Mouse (Mus musculus) limb, embryonic 12.5 days (tissue): Measurements from ENCODE around the gene Kcna7. TPM values are rescaled to one million over a fixed set of nuclear protein-coding genes. Genes with fewer than 3 reads are reported as not detected.

Experiments used
- ATAC-seq: fragments of 200-750 bp; cut with Nextera tagmentation; 2 replicates; pipeline ENCODE4 v1.8.0; 2017; ENCODE audit warnings: low read depth, moderate TSS enrichment; ENCODE audit not compliant: insufficient number of reproducible peaks, insufficient read depth, low FRiP score, low TSS enrichment
- H3K27ac ChIP-seq: fragments of 300-500 bp; sonication (generic); 2 replicates; pipeline ENCODE4 v1.5.1; 2016; ENCODE audit warnings: mild to moderate bottlenecking, moderate library complexity
- H3K27me3 ChIP-seq: fragments of 300-500 bp; sonication (generic); 2 replicates; pipeline ENCODE4 v1.6.1; 2016; ENCODE audit warnings: mild to moderate bottlenecking, moderate library complexity
- H3K36me3 ChIP-seq: fragments of 300-500 bp; sonication (generic); 2 replicates; pipeline ENCODE4 v1.6.1; 2016; ENCODE audit warnings: mild to moderate bottlenecking, moderate library complexity
- H3K4me1 ChIP-seq: fragments of 300-500 bp; sonication (generic); replicated peaks from 2 replicates; pipeline ENCODE4 v1.6.1; 2016
- H3K4me2 ChIP-seq: fragments of 300-500 bp; sonication (generic); 2 replicates; pipeline ENCODE4 v1.6.1; 2016; ENCODE audit warnings: mild to moderate bottlenecking, moderate library complexity
- H3K4me3 ChIP-seq: fragments of 300-500 bp; sonication (generic); replicated peaks from 2 replicates; pipeline ENCODE4 v1.5.1; 2016; ENCODE audit warnings: mild to moderate bottlenecking
- H3K9ac ChIP-seq: fragments of 300-500 bp; sonication (generic); replicated peaks from 2 replicates; pipeline ENCODE4 v1.6.1; 2016; ENCODE audit warnings: mild to moderate bottlenecking, moderate library complexity
- H3K9me3 ChIP-seq: fragments of 300-500 bp; sonication (generic); 2 replicates; pipeline ENCODE4 v1.6.1; 2016; ENCODE audit warnings: mild to moderate bottlenecking, moderate library complexity
- WGBS: fragments of 180-500 bp; shearing (Covaris S2); methylation state at CpG from one replicate; pipeline ENCODE4 v1.1.7; 2016; 5-methylcytosine and 5-hydroxymethylcytosine counted together
- polyA plus RNA-seq: library from polyadenylated mRNA; unstranded; fragments of >200 nt; fragmentation: Nextera tagmentation; extraction: Ambion mirVana; gene quantifications from 2 replicates; pipeline ENCODE4 v1.2.1, GENCODE M21; 2016

Gene Kcna7
- polyA plus RNA-seq, 1 experiment from 2014 or later = 0.18 TPM

GRCm38 (mm10) chr7:45412421-45412820 is 7.0 kb downstream of the Kcna7 start:
- no peak overlapping the region for H3K27ac ChIP-seq
- H3K4me1 ChIP-seq = peaks cover 25% of the 10 kb centered on the region
- peaks cover 99% of the 10 kb centered on the region for H3K27me3 ChIP-seq
- H3K9ac ChIP-seq = no peak overlapping the region
- 0 out of 2 replicates have a peak, but pooled peaks cover under 1% of the 10 kb centered on the region for H3K9me3 ChIP-seq
- WGBS = 82% methylated on average over 2 of the region's 2 CpGs
- ATAC-seq = no peak
- H3K36me3 ChIP-seq = no peaks in the 10 kb centered on the region
- no peak overlapping the region for H3K4me2 ChIP-seq
- H3K4me3 ChIP-seq = no peak overlapping the region

- Histone ChIP-seq H3K4me1 (peaks cover 34% of the 10 kb centered on the region), H3K27ac (peak within 1 kb of the TSS; percentile 41; the same call in 1 of the 2 replicates), H3K4me2 (peak within 1 kb of the TSS; percentile 84), H3K9ac (peak within 1 kb of the TSS; percentile 68), H3K9me3 (no peaks in the 10 kb centered on the region), H3K4me3 (peak within 1 kb of the TSS; percentile 58), H3K36me3 (no peaks in the 10 kb centered on the region), H3K27me3 (peaks cover 99% of the 10 kb centered on the region)
- ATAC-seq = peak; percentile 47
- WGBS = 2% methylated on average over 42 of the region's 45 CpGs
These were observed 7.8 kb downstream of the Kcna7 start, which contains the start of gene Ntf5 for GRCm38 (mm10) chr7:45413113-45413863. Gene Ntf5, plus strand, starts transcription at chr7:45413695.

GRCm38 (mm10) chr7:45413864-45414739 is 8.6 kb downstream of the Kcna7 start:
- peak overlapping the region; percentile 68 for H3K9ac ChIP-seq
- H3K4me1 ChIP-seq = peaks cover 36% of the 10 kb centered on the region
- 0 out of 2 replicates have a peak, but pooled peaks have one; percentile 7 for ATAC-seq
- peak overlapping the region; percentile 84 for H3K4me2 ChIP-seq
- peaks cover 99% of the 10 kb centered on the region for H3K27me3 ChIP-seq
- H3K36me3 ChIP-seq = no peaks in the 10 kb centered on the region
- H3K9me3 ChIP-seq = no peaks in the 10 kb centered on the region
- H3K4me3 ChIP-seq = peak overlapping the region; percentile 58
- peak overlapping the region; percentile 41; the same call in 1 of the 2 replicates for H3K27ac ChIP-seq
- WGBS = under 1% methylated on average over 27 of the region's 27 CpGs

GRCm38 (mm10) chr7:45414740-45415224 is 9.3 kb downstream of the Kcna7 start:
- no peak overlapping the region for H3K27ac ChIP-seq
- H3K9ac ChIP-seq = no peak overlapping the region
- H3K9me3 ChIP-seq = no peaks in the 10 kb centered on the region
- peaks cover 99% of the 10 kb centered on the region for H3K27me3 ChIP-seq
- 42% methylated on average over 12 of the region's 12 CpGs for WGBS
- H3K4me2 ChIP-seq = peak overlapping the region; percentile 84; the same call in 1 of the 2 replicates
- 0 out of 2 replicates have a peak overlapping the region, but pooled peaks have one; percentile 58 for H3K4me3 ChIP-seq
- no peaks in the 10 kb centered on the region for H3K36me3 ChIP-seq
- H3K4me1 ChIP-seq = peaks cover 38% of the 10 kb centered on the region
- no peak for ATAC-seq

GRCm38 (mm10) chr7:45415636-45416035 is 10.2 kb downstream of the Kcna7 start:
- Histone ChIP-seq H3K4me1 (peaks cover 46% of the 10 kb centered on the region), H3K4me3 (peak overlapping the region; percentile 21), H3K4me2 (peak overlapping the region; percentile 36)

GRCm38 (mm10) chr7:45417962-45418492 is 12.6 kb downstream of the Kcna7 start:
- Histone ChIP-seq H3K36me3 (peaks cover 25% of the 10 kb centered on the region), H3K9me3 (no peaks in the 10 kb centered on the region), H3K4me2 (peak overlapping the region; percentile 34), H3K9ac (no peak overlapping the region), H3K27me3 (peaks cover 86% of the 10 kb centered on the region), H3K4me1 (peaks cover 47% of the 10 kb centered on the region), H3K4me3 (peak overlapping the region; percentile 11), H3K27ac (no peak overlapping the region)
- ATAC-seq = no peak
- WGBS = 9% methylated on average over 13 of the region's 13 CpGs

More at GRCm38 (mm10) chr7:45415636-45416035, 10.2 kb downstream of the Kcna7 start:
- no peak for ATAC-seq
- peaks cover 1% of the 10 kb centered on the region; the same call in 1 of the 2 replicates for H3K36me3 ChIP-seq
- no peak overlapping the region for H3K27ac ChIP-seq
- H3K9ac ChIP-seq = no peak overlapping the region
- WGBS = 14% methylated on average over 37 of the region's 37 CpGs
- no peaks in the 10 kb centered on the region for H3K9me3 ChIP-seq
- peaks cover 99% of the 10 kb centered on the region for H3K27me3 ChIP-seq

- Histone ChIP-seq H3K4me1 (peaks cover 33% of the 10 kb centered on the region), H3K27me3 (peaks cover 66% of the 10 kb centered on the region), H3K36me3 (peaks cover 45% of the 10 kb centered on the region), H3K4me3 (peak overlapping the region; percentile 16), H3K27ac (no peak overlapping the region), H3K9me3 (no peaks in the 10 kb centered on the region), H3K4me2 (peak overlapping the region; percentile 43), H3K9ac (peak overlapping the region; percentile 37; the same call in 1 of the 2 replicates)
- WGBS = 9% methylated on average over 27 of the region's 27 CpGs
- ATAC-seq = no peak
These were observed 14.6 kb downstream of the Kcna7 start for GRCm38 (mm10) chr7:45419859-45420614.

- 63% methylated on average over 6 of the region's 6 CpGs for WGBS
- peaks cover 60% of the 10 kb centered on the region for H3K27me3 ChIP-seq
- no peak for ATAC-seq
- peaks cover 29% of the 10 kb centered on the region for H3K4me1 ChIP-seq
- H3K27ac ChIP-seq = no peak within 1 kb of the TSS
- peaks cover 50% of the 10 kb centered on the region for H3K36me3 ChIP-seq
- peak within 1 kb of the TSS; percentile 43 for H3K4me2 ChIP-seq
- peak within 1 kb of the TSS; percentile 16 for H3K4me3 ChIP-seq
- H3K9me3 ChIP-seq = no peaks in the 10 kb centered on the region
- peak within 1 kb of the TSS; percentile 37; the same call in 1 of the 2 replicates for H3K9ac ChIP-seq
These were observed 15.1 kb downstream of the Kcna7 start, which contains the start of gene Lhb for GRCm38 (mm10) chr7:45420615-45420919. Gene Lhb, plus strand, starts transcription at chr7:45420820.

GRCm38 (mm10) chr7:45421194-45421593 is 15.7 kb downstream of the Kcna7 start:
- H3K4me3 ChIP-seq = no peak overlapping the region
- no peak for ATAC-seq
- H3K4me2 ChIP-seq = no peak overlapping the region
- WGBS = 91% methylated on average over 14 of the region's 14 CpGs
- peaks cover 54% of the 10 kb centered on the region for H3K27me3 ChIP-seq
- no peak overlapping the region for H3K9ac ChIP-seq
- no peak overlapping the region for H3K27ac ChIP-seq
- H3K4me1 ChIP-seq = peaks cover 26% of the 10 kb centered on the region
- H3K36me3 ChIP-seq = peaks cover 56% of the 10 kb centered on the region
- no peaks in the 10 kb centered on the region for H3K9me3 ChIP-seq

GRCm38 (mm10) chr7:45426556-45426955 is 21.1 kb downstream of the Kcna7 start:
- no peak overlapping the region for H3K9ac ChIP-seq
- no peaks in the 10 kb centered on the region for H3K9me3 ChIP-seq
- 94% methylated on average over 8 of the region's 8 CpGs for WGBS
- H3K27me3 ChIP-seq = 0 out of 2 replicates have a peak, but pooled peaks cover under 1% of the 10 kb centered on the region
- H3K4me2 ChIP-seq = no peak overlapping the region
- peaks cover 98% of the 10 kb centered on the region for H3K36me3 ChIP-seq
- H3K4me3 ChIP-seq = no peak overlapping the region
- no peak overlapping the region for H3K27ac ChIP-seq
- H3K4me1 ChIP-seq = no peaks in the 10 kb centered on the region
- no peak for ATAC-seq
